Mouse (Mus musculus) bone marrow, adult 2 months (tissue): ENCODE results near the gene Eno3.

Source experiments
- CTCF ChIP-seq: fragments of 200-500 bp; IDR thresholded peaks from 2 replicates; pipeline ENCODE4 v1.5.1; 2011; ENCODE audit warnings: low read length, control low read depth; ENCODE audit not compliant: control insufficient read depth, insufficient read depth
- POLR2A ChIP-seq: fragments of 200-500 bp; IDR thresholded peaks from 2 replicates; pipeline ENCODE4 v1.6.1; 2011; ENCODE audit warnings: low read depth, mild to moderate bottlenecking, control low read depth, low read length, borderline replicate concordance; ENCODE audit not compliant: control insufficient read depth

DNA sequence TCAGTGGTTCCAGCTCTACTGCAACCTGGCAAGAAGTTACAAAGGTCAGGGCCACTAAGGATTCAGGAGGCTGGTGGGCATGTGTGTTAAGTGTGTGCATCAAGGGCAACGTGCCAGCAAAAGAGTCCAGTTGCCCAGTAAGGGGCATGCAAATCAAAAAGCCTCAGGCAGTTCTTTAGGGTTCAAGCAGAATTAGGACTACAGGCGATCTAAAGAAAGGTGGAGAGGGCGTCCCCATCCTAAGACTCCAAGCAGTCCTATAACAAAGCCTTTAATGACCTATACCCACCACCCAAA lies 10.8 kb upstream of the Eno3 start:
- TF ChIP-seq POLR2A (no peak), CTCF (no peak)
